Mouse (Mus musculus): ENCODE data around the gene Grik4. TPM values are rescaled to one million over a fixed set of nuclear protein-coding genes. Genes with fewer than 3 reads are reported as not detected.
"Not testable (repeated sequence)": the region's sequence is repeated elsewhere in the genome, so short reads cannot be mapped to it uniquely, and the experiment has no call there.

The Grik4 gene
- under 1 TPM in 1 of 2 experiments, not detected in 1; 0.08 TPM for polyA plus RNA-seq (2017; shearing (Covaris generic))

- ATAC-seq = no peak
Observed at GRCm38 (mm10) chr9:42943781-42944535, at the start of gene Grik4. Grik4 (minus strand) TSS chr9:42944493.

GRCm38 (mm10) chr9:42993659-42994058, 49.4 kb upstream of the Grik4 start:
- ATAC-seq = no peak

- ATAC-seq = no peak
Observed at GRCm38 (mm10) chr9:42987988-42988387, 43.7 kb upstream of the Grik4 start.

GRCm38 (mm10) chr9:42968894-42969521, 24.7 kb upstream of the Grik4 start:
- ATAC-seq = no peak

GRCm38 (mm10) chr9:42967731-42968130, 23.4 kb upstream of the Grik4 start:
- ATAC-seq = no peak

GRCm38 (mm10) chr9:42964809-42965208, 20.5 kb upstream of the Grik4 start:
- not testable (repeated sequence) for ATAC-seq

- no peak for ATAC-seq
Observed at GRCm38 (mm10) chr9:42964366-42964765, 20.1 kb upstream of the Grik4 start.

- ATAC-seq = no peak
Observed at GRCm38 (mm10) chr9:42962506-42962905, 18.2 kb upstream of the Grik4 start.

GRCm38 (mm10) chr9:42958401-42958800, 14.1 kb upstream of the Grik4 start:
- no peak for ATAC-seq

- no peak for ATAC-seq
Observed at GRCm38 (mm10) chr9:42948381-42948780, 4.1 kb upstream of the Grik4 start.

- ATAC-seq = no peak
Observed at GRCm38 (mm10) chr9:42945174-42945573, 881 bp upstream of the Grik4 start.

GRCm38 (mm10) chr9:42944536-42945006, 278 bp upstream of the Grik4 start:
- ATAC-seq = peak; percentile 32

GRCm38 (mm10) chr9:42943057-42943529, 1.2 kb downstream of the Grik4 start:
- no peak for ATAC-seq

- ATAC-seq = no peak
Observed at GRCm38 (mm10) chr9:42942148-42942547, 2.1 kb downstream of the Grik4 start.

- no peak for ATAC-seq
Observed at GRCm38 (mm10) chr9:42932146-42932545, 12.1 kb downstream of the Grik4 start.

- no peak for ATAC-seq
Observed at GRCm38 (mm10) chr9:42927498-42927897, 16.8 kb downstream of the Grik4 start.

GRCm38 (mm10) chr9:42926564-42926963, 17.7 kb downstream of the Grik4 start:
- ATAC-seq = no peak

GRCm38 (mm10) chr9:42921830-42922229, 22.5 kb downstream of the Grik4 start:
- no peak for ATAC-seq

- no peak for ATAC-seq
Observed at GRCm38 (mm10) chr9:42920190-42920589, 24.1 kb downstream of the Grik4 start.

- no peak for ATAC-seq
Observed at GRCm38 (mm10) chr9:42917911-42918310, 26.4 kb downstream of the Grik4 start.

GRCm38 (mm10) chr9:42913201-42913600, 31.1 kb downstream of the Grik4 start:
- no peak for ATAC-seq

- no peak for ATAC-seq
Observed at GRCm38 (mm10) chr9:42908657-42909313, 35.5 kb downstream of the Grik4 start.

- no peak for ATAC-seq
Observed at GRCm38 (mm10) chr9:42906995-42907394, 37.3 kb downstream of the Grik4 start.
